Mouse (Mus musculus) left cerebral cortex, postnatal 14 days (tissue): ENCODE measurements around the gene Dgcr2. TPM values are rescaled to one million over a fixed set of nuclear protein-coding genes. Genes with fewer than 3 reads are reported as not detected.
A peak's percentile ranks its signal among the peaks of the same experiment; 100 is the strongest.

Source experiments
- DNase-seq, 2 experiments: peaks; one replicate each; pipeline ENCODE4 v3.0.0; 2021 to 2022; ENCODE audit warnings: low spot score in 2 of 2, mixed read lengths in 1 of 2
- intact Hi-C: fragments of 180-260 bp; cut with DNase I; formaldehyde crosslinking; loops from one replicate; pipeline ENCODE4 v1.15.1; 2025
- total RNA-seq, 2 experiments: library from RNA; stranded (reverse); gene quantifications; 2 replicates each; pipeline ENCODE4 v1.2.3; 2021

Dgcr2 gene
- total RNA-seq, 2 experiments from 2014 or later, result 102 to 105 TPM

DNA sequence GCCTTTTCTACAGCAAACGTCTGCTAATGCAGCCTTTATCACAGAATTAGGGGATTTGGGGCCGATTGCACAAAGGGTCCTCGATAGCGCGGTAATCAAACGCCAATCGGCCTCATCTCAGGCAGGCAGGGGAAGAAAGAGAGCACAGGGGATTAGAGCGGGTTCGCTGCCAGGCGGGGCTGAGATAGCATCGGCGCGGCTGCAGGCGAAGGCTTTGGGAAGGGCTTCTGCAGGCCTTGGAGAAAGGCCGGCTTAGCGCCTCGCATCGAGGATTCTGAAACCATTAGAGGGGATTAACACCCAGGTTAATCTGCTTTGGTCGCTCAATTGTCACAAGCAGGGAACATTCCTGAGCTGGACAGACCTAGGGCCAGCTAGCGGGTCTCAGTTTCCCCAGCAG, 22.2 kb upstream of the Dgcr2 start:
- intact Hi-C loops, result loop anchor here (10.0 kb wide), 1 partner anchor 294 kb away; the partner anchor contains the start of gene Ccdc188
- DNase-seq, result no peak

GRCm38 (mm10) chr16:17914307-17915249, 16.2 kb upstream of the Dgcr2 start, which contains the start of gene Gsc2:
TSS of gene Gsc2 (minus strand) at chr16:17915059.
- peak in 1 of 2 experiments; percentile 36 for DNase-seq
- intact Hi-C loops, result loop anchor here (5.0 kb wide), 1 partner anchor 73 kb away; no protein-coding TSS in a partner anchor

- intact Hi-C loops, result loop anchor here (2.0 to 5.0 kb wide), 2 partner anchors 76 to 136 kb away; no protein-coding TSS in a partner anchor
- DNase-seq, result peak; percentile 94 to 96
Measured at GRCm38 (mm10) chr16:17911052-17911595, 12.8 kb upstream of the Dgcr2 start, which contains the start of gene Ess2. TSS of gene Ess2 (minus strand) at chr16:17911348.

DNA sequence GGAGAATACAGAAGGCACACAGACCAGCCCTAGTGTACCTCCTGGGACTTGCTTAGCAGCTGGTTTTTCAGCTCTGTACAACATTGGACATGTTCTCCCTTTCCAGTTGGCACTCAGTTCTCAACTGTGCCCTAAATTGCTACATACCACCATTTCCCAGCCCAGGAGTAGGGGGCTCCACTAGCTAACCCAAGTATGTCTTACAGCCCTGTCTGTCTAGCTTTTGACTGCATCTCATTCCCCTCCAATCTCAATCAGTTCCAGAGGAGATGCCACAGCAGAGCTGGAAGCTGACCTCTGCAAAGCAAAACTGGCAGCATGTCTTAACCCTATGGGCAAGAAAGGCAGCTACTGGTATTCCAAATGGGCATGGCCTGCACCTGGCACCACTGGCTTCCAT, 2.3 kb downstream of the Dgcr2 start:
- DNase-seq, result no peak
- intact Hi-C loops, result no loop called here

DNA sequence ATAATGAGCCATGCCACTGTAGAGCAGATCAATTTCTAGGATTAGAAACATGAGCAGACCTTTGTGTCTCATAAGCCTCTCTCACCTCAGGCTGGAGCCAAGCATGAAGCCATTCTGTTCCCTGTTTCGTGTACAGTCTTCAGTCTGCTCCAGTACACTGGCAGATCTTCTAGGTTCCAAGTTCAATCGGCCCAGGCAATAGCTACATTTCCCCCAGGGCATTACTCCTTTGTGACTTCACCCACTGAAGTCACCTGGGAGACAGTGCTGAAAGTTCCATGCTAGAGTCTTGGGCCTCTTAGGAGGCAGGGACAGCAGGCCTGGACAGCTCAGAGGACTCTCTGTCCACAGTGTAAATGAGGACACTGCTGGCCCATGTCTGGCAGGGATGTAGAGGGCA, 4.4 kb downstream of the Dgcr2 start, which contains the start of gene Tssk1:
Gene Tssk1 (plus strand): TSS at position 301 of the 400 bp plus-strand sequence.
- DNase-seq, result no peak
- intact Hi-C loops, result no loop called here

- DNase-seq, result no peak
- intact Hi-C loops, result no loop called here
Measured at GRCm38 (mm10) chr16:17892606-17893005, 5.8 kb downstream of the Dgcr2 start.

- DNase-seq, result peak; percentile 99
- intact Hi-C loops, result no loop called here
Measured at GRCm38 (mm10) chr16:17891567-17891959, 6.8 kb downstream of the Dgcr2 start, which contains the start of gene Gm20518. TSS of gene Gm20518 (minus strand) at chr16:17891671.

GRCm38 (mm10) chr16:17890917-17891566, 7.3 kb downstream of the Dgcr2 start:
- DNase-seq, result peak; percentile 53 to 59
- intact Hi-C loops, result no loop called here

- no peak for DNase-seq
- intact Hi-C loops, result no loop called here
Measured at GRCm38 (mm10) chr16:17890342-17890727, 8.0 kb downstream of the Dgcr2 start.

DNA sequence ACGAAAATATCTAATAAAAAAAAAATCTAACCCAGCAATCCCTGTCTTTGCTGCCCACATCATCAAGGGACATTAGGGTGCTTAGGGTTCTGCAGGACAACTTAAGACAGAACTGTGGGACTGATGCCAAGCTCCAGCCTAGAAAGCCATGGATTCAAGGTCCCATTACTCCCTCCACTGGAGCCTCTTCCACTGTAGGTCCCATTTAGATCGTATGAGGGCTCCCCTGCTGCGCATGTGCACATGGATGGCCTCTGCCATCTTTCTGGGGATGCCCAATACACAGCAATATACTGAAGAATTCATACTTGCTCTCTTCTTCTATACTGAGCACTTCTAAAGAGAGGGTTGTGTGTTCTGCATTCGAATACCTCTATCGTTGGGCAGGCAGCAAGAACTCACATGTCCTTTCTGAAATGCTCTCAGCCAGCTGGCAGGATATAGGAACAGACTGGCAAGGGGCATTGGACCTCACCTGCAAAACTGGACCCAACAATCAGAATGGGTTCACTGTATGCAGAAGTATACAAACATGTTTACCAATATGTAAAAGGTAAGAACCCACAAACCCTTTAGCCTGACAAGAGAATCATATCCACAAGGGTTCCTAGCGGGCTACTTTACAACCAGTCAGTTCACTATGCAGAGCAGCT, 8.5 kb downstream of the Dgcr2 start:
- intact Hi-C loops, result no loop called here
- no peak for DNase-seq

- no peak for DNase-seq
Measured at GRCm38 (mm10) chr16:17884116-17884515, 14.2 kb downstream of the Dgcr2 start.

DNA sequence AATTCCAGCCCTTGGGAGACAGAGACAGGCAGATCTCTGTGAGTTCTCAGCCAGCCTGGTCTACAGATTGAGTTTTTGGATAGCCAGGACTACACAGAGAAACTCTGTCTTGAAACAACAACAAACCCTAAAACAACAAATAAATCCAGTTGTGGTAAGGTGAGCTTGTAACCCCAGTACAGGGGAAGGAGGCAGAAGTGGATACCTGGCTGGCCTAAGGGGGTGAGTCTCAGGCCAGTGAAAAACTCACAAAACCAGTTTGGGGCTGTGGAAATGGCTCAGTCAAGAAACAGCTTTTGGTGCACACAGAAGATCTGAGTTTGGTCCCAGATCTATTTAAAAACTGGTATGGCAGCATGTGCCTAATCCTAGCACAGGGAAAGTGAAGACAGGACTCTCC, 16.2 kb downstream of the Dgcr2 start:
- DNase-seq, result no peak
- intact Hi-C loops, result no loop called here

More at GRCm38 (mm10) chr16:17884116-17884515, 14.2 kb downstream of the Dgcr2 start:
- intact Hi-C loops, result no loop called here

GRCm38 (mm10) chr16:17879571-17879970, 18.8 kb downstream of the Dgcr2 start:
- DNase-seq, result peak in 1 of 2 experiments; percentile 35
- intact Hi-C loops, result no loop called here

DNA sequence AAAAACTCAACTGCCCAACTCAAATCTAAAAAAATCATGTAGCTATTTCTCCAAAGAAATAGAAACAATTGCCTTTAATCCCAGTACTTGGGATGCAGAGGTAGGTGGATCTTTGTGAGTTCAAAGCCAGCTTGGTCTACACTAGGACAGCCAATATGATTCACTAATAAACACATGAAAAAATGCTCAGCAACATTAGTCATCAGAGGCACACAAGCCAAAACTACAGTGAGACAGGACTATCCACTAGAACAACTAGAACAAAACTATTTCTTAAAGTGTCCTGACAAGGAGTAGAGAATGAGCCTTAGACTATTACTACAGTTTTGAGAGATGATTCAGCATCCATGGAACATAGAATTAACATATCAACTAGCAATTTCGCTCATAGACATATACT, 22.3 kb downstream of the Dgcr2 start:
- intact Hi-C loops, result no loop called here
- no peak for DNase-seq

DNA sequence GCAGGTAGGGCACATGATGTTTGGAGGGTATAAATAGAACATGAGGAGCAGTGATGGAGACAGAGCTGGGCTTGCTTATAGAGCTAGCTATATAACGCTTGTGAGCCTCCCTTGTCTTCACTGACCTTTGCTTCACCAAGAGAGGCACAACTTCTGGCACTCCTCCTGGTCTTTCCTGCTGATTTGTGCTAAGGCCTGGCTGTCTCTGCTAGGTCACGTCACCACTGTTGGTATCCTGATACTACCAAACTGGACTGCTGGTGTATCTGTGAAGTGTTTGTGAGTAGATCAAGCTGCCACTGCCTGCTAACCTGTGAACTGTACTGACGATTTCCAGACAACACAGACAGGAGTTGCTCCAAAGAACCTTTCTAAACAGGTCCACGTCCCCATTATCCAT, 23.2 kb downstream of the Dgcr2 start:
- no peak for DNase-seq
- intact Hi-C loops, result no loop called here

GRCm38 (mm10) chr16:17872995-17873394, 25.4 kb downstream of the Dgcr2 start:
- intact Hi-C loops, result no loop called here
- no peak for DNase-seq

DNA sequence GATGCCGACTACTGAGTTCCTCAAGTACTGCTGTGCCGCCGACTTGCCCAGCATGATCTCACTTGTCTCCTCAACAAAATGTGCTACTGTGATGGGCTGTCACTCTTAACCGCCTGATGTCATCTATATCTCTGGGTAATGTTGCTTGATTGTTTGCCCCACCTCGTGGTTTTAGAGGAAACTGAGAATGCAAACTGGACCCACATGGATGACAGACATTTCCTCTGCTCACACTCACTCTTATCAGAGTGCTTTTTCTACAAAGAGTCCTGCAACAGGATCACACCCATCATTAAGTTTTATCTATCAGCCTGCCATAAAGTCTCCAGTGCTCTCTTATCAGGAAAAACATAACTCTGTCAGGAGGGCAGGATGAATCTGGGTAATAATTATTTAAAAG, 27.1 kb downstream of the Dgcr2 start:
- intact Hi-C loops, result no loop called here
- no peak for DNase-seq

DNA sequence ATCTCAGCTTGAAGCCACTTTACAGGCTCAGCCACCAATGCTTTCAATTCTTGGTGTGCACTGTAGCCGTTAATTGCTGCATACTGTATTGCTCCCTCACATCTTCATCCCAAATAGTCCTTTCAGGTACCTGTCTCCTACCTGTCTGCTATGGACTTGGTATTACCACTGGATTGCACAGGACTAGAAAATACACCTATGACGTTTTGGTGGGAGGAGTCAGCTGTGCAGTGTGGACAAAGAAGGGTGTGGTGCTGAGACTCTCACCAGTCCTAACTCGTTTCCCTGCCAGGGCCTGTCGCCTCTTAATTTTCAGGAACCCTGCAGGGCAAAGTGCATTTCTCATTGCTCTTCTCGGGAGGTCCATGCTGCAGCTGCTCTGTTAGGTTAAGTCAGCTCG, 32.6 kb downstream of the Dgcr2 start:
- intact Hi-C loops, result no loop called here
- DNase-seq, result no peak

- DNase-seq, result no peak
- intact Hi-C loops, result no loop called here
Measured at GRCm38 (mm10) chr16:17865293-17865692, 33.1 kb downstream of the Dgcr2 start.
